Mouse (Mus musculus) hematopoietic stem cell, adult 5-6 weeks (primary cell): ENCODE data around the gene Tmem179b. TPM values are rescaled to one million over a fixed set of nuclear protein-coding genes. Genes with fewer than 3 reads are reported as not detected.
A peak's percentile ranks its signal among the peaks of the same experiment; 100 is the strongest.
"Not testable (repeated sequence)": the region's sequence is repeated elsewhere in the genome, so short reads cannot be mapped to it uniquely, and the experiment has no call there.

ENCODE experiments used
- ATAC-seq, 2 experiments: fragments of 125-278 bp in 1 of 2; replicated peaks in 1 of 2; 2 replicates each; pipeline ENCODE4 v1.8.0; 2016 to 2017; ENCODE audit warnings: inconsistent platforms in 2 of 2, mild to moderate bottlenecking in 2 of 2, moderate number of reproducible peaks in 2 of 2, low read depth in 1 of 2, moderate TSS enrichment in 1 of 2; ENCODE audit not compliant: low FRiP score in 2 of 2, poor library complexity in 2 of 2, severe bottlenecking in 2 of 2, insufficient read depth in 1 of 2, low TSS enrichment in 1 of 2
- total RNA-seq: library from RNA; stranded (forward); fragments of 172-1452, 232-1000 nt; gene quantifications from 2 replicates; pipeline ENCODE4 v1.2.3, GENCODE M21; 2017

Tmem179b gene
- total RNA-seq, 1 experiment from 2014 or later = 65.5 TPM

DNA sequence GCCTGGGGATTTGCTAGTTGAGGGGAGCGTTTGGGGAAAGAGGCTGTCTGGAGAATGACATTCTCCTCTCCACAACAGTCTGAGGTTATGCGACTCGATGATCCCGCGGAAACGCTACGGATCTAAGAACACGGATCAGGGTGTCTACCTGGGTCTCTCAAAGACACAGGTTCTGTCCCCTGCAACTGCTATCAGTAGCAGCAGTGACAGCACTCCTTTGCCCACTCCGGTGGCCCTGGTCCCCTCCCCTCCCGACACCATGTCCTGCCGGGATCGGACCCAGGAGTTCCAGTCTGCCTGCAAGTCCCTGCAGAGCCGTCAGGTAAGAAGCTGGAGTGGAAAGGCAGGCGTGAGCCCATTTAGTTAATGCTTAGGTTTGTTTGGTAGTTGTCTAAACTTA lies 32.1 kb downstream of the Tmem179b start:
- ATAC-seq = no peak

DNA sequence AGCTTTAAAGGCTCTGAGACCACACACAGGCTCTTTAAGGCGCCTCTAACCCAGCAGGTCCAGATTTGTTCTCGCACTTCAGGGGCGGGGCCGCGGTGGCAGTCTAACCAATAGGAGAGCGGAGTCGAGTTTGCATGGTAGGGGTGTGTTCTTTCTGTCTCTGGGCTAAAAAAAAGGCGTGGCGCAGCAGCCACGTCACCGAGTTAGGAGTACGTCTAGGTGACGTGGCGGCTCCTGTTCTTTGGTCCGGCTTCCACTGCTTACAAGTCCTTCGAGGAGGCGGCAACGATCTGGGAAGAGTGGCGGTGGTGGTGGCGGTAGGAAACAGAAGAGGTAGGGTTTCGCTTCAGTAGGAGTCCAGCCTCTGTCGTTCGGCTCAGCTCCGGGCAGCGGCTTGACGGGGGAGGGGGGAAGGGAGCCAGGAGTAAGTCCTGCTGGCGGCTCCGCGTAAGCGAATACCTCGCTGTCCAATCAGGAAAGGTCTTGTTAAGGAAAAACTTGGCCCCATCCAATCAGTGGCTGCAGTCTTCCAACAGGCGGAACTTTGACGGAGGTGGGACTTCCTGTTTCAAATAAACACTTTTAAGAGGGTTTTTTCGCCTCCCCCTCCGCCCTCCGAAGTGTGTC lies 32.9 kb downstream of the Tmem179b start, which contains the start of gene Stx5a:
Gene Stx5a, plus strand, starts transcription at position 171 of the 627 bp plus-strand sequence.
- peak; percentile 96 to 97 for ATAC-seq

DNA sequence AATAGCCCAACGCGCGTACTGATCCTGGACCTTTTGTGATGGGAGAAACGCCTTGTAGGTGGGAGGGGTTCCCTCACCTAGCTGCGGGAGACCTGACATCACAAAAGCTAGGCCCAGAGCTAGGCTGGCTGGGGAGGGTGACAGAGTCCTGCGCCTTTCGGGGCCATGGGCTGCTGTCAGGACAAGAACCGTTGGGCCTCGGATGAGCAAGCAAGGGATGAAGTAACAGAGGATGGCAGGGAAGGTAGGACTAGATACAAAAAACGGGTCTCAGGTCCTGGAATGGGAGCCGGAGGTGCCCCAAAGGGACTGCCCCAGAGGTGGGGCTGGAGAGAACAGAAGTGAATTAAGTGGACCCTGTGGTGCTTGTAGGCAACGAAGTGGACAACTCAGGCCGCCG lies 33.7 kb downstream of the Tmem179b start, which contains the start of gene 1700092M07Rik:
Gene 1700092M07Rik, plus strand, starts transcription at position 116 of the 400 bp plus-strand sequence.
- no peak for ATAC-seq

DNA sequence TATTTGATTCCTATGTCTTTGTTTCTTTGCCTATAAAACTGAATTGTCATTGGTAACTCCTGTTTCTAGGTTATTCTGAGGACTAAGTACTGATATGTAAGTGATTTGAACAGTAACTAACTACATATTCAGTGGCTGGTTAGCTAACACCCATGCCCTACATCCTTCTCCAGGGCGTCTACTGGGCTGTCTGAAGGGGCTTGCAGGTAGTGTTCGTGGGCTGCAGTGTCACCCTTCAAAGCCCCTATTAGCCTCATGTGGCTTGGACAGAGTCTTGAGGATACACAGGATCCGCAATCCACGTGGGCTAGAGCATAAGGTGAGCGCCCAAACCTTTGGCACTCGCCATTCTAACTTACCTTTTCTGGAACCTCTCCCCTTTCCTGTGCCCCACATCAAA lies 34.6 kb downstream of the Tmem179b start:
- ATAC-seq = no peak

- ATAC-seq = no peak
These were observed 35.4 kb downstream of the Tmem179b start for GRCm38 (mm10) chr19:8738911-8739310.

- ATAC-seq = peak in 1 of 2 experiments; percentile 17; a peak in 1 of 4 replicates
These were observed 38.2 kb downstream of the Tmem179b start for GRCm38 (mm10) chr19:8736160-8736467.

GRCm38 (mm10) chr19:8735389-8736159 lies 38.7 kb downstream of the Tmem179b start, which contains the start of gene Wdr74:
TSS of gene Wdr74 (plus strand) at chr19:8735827.
- peak; percentile 95 to 99 for ATAC-seq

- no peak for ATAC-seq
These were observed 39.9 kb downstream of the Tmem179b start for GRCm38 (mm10) chr19:8734334-8734733.

- not testable (repeated sequence) for ATAC-seq
These were observed 45.8 kb downstream of the Tmem179b start for GRCm38 (mm10) chr19:8728335-8729099.

DNA sequence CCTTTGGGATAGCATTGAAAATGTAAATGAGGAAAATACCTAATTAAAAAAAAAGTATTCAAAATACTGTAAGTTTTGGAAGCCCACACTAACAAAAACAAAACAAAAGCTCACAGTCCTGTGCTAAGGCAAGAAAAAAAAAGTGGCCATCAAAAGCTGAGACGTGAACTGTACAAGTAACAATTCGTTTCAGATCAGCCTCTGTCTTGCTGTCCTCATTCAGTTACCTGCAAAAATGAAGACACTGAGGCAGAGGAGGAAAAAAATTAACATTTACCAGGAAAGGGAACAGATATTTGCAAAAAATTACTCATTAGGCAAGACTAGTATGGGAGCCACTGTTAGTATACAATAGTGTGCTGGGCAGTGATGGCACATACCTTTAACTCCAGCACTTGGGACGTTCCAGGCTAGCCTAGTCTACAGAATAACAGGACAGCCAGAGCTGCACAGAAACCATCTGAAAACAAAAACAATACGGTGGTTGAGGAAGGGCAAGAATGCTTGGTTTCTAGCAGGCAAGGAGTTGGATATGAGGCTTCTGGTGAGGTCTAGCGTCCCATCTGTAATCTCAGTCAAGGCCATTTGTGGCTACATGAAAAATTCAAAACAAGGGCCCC lies 46.7 kb downstream of the Tmem179b start:
- no peak for ATAC-seq

GRCm38 (mm10) chr19:8726609-8727390 lies 47.5 kb downstream of the Tmem179b start:
- ATAC-seq = no peak

GRCm38 (mm10) chr19:8725081-8725613 lies 49.1 kb downstream of the Tmem179b start:
- ATAC-seq = no peak

GRCm38 (mm10) chr19:8724392-8724791 lies 49.9 kb downstream of the Tmem179b start:
- no peak for ATAC-seq

DNA sequence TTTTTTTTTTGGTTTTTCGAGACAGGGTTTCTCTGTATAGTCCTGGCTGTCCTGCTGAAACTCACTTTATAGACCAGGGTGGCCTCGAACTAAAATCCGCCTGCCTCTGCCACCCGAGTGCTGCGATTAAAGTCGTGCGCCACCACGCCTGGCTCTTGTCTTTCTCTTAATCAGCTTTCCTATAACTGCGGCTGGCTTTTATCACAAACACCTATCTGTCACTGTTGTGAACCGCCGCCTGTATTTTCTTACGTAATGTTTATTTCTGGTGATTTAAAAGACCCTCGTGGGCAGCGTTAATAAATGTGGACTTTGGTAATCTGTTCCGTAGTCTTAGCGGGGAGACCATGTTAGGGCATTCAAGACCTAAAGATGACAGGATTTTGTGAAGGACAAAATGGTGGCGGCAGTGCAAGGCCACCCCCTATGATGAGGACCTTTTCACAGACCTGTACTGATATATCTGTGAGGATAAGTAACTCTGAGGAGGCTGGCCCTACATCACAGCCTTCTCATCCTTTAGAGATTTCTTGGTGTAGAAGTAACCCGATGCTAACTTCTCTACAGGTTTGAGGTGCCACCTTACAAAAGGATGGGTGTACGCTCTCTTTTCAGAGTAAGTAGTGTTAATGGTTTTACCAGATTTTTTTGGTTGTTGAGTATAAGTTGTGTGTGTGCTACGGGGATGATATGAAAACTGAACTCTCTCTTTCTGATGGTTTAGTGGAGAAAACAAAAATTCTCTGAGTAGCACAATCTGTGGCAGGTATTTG lies 50.5 kb downstream of the Tmem179b start:
- ATAC-seq = no peak

- ATAC-seq = peak; percentile 89 to 91
These were observed 51.2 kb downstream of the Tmem179b start, which contains the start of gene Slc3a2 for GRCm38 (mm10) chr19:8722907-8723573. TSS of gene Slc3a2 (minus strand) at chr19:8723369.

GRCm38 (mm10) chr19:8722559-8722906 lies 51.7 kb downstream of the Tmem179b start:
- no peak for ATAC-seq
